Mouse (Mus musculus): ENCODE measurements at regions not wholly inside any gene's neighbourhood (a gene's known extent, or its start where the extent isn't known, plus 50 kb on each side); places are given as distances from the start of the nearest gene placed in this dataset.

DNA sequence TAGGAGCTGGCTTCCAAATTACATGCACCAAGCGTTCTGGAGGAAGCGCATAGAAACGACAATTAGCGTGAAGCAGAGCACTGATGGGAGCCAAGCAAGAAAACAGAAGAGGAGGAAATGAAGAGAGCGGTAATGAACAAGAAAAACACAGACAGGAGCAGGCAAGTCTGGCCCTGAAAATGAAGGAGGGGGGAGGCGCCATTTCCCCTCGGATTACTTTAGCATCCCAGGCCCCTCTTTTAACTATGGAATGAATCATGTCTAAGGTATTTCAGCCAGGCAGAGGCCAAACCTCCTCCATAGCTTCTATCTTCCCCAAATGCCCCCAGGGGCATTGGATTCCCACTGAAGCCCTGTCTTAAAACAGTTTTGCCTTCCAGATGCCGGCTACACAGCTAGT lies 248.1 kb upstream of the Nrip1 start:
- TF ChIP-seq CTCF (IDR thresholded peaks at IDR 0.05; ENCODE audit: borderline replicate concordance, extremely low read depth, insufficient read depth, insufficient read length) (no peak), POLR2A (IDR thresholded peaks at IDR 0.05; ENCODE audit: borderline replicate concordance, extremely low read depth, insufficient read depth, insufficient read length, poor library complexity, severe bottlenecking) (no peak)

All from brain, embryonic 14.5 days (tissue).